Mouse (Mus musculus) frontal cortex, adult (tissue): ENCODE results near the gene Tedc2.

ENCODE experiments used
- ATAC-seq: cut with Nextera tagmentation; 2 replicates; pipeline ENCODE4 v1.9.2; 2017; ENCODE audit warnings: mild to moderate bottlenecking, moderate library complexity, mixed read lengths; ENCODE audit not compliant: low TSS enrichment

Tedc2 gene

DNA sequence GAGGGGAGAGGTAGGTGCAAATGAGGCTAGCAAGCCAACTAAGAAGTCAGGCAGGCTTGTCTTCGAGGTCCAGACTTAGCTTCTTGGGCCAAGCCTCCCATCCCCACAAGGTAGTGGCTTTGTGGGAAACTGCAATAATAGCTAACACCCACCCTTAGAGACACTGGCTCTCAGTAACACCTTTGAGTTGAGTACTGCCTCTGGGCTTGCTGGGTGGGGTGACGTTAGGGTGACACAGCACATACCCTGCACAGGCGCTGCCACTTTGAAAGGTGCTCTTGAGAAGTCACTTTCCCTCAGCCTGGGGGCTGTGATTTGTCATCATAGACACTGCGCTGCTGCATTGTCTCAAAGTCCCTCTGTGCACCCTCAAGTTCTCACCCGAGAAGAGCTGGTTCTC, 26.9 kb downstream of the Tedc2 start:
- no peak for ATAC-seq

DNA sequence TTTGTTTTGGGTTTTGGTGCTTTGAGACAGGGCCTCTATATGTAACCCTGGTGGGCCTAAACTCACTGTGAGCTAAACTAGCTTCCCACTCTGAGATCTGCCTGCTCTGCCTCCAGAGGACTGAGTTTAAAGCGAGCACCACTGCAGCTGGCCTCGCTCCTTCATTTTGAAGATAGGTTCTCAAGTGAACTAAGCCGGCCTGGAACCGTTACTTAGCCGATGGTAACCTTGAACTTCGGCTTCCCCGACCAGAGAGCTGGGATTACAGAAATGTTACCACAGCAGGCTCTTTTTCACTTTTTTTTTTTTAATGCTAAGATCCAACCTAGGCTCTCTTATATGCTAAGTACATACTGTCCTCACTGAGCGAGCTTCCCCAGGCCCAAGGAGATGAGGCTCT, 27.4 kb downstream of the Tedc2 start:
- ATAC-seq: no peak

DNA sequence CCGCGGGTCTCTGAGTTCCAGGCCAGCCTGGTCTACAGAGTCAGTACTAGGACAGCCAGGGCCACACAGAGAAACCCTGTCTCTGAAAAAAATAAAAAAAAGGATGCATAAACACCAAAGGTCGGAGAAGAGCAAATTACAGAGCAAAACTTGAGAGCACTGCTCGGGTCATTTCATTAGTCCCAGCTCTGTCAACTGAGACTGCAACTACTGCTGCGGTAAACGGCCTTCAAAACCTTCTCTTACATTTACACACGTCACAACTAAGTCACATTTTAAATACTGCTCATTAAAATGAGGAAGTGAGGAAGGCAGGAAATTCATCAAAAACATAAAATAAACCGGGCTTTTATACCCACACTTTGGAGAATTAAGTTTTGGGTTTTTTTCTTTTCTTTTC, 27.8 kb downstream of the Tedc2 start:
- ATAC-seq: no peak

DNA sequence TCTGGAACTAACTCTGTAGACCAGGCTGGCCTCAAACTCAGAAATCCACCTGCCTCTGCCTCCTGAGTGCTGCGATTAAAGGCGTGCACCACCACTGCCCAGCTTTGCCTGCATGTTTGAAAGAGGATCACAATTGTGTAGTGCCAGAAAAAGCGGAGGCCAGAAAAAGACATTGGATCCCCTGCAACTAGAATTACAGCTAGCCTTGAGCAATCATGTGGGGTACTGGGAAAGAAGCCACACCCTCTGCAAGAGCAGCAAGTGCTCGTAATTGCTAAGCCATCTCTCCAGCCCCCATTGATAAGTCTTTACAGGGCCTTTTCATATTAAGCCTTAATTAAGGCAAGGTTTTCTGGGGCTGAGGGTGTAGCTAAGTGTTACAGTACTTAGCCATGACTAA, 29.2 kb downstream of the Tedc2 start:
- no peak for ATAC-seq

DNA sequence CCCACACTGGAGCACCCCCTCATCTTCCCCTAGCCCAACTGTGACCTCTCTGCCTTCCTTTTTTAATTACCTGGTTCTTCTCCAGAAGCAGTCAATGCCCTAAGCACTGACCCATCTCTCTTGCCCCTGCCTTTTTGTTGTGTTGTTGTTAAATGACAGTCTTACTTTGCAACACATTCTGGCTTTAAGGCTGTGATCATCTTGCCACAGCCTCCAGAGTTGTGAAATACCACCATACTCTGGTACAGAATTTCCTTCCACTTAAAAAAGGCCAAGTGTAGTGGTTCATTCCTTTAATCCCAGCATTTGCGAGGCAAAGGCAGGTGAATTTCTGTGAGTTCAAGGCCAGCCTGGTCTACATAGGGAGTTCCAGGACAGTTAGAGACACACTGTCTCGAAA, 29.7 kb downstream of the Tedc2 start:
- ATAC-seq: no peak

DNA sequence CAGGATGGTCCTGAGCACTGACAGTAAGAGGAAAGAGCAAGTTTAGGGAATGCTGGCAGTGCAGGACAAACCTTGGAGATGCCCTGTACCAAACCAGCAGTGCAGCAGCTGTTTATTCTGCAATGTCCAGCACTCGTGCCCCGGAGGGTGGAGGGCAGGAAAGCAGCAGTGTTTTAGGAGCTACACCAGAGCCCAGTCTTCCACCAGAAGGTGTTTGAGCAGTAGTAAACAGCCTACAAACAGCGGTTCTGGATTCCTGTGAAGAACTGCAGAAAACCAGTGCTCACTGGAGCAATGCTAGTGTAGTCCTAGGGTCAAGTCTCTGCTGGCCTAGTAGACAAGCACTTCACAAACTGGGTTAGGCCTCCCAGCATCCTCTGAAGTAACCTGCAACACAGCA, 46.4 kb downstream of the Tedc2 start:
- ATAC-seq: no peak

DNA sequence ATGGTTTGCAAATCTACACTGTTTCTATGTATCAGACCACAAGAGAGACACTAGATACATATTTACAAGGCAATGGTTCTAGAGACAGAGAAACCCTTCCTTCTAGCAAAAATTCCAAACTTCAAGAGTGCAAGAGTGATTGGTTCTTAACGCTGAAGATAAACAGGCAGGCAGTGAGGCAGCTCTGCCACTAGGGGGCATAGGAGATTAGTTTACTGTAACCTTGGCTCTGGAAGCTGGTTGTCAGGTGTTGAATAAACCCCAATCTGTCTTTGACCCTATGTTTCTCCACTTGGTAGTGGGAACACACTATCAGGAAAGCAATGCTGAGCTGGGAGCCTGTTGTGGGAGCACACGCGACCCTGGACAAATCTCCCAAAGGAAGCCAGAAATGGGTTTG, 47.2 kb downstream of the Tedc2 start:
- 0 out of 2 replicates have a peak, but pooled peaks have one; percentile 20 for ATAC-seq

DNA sequence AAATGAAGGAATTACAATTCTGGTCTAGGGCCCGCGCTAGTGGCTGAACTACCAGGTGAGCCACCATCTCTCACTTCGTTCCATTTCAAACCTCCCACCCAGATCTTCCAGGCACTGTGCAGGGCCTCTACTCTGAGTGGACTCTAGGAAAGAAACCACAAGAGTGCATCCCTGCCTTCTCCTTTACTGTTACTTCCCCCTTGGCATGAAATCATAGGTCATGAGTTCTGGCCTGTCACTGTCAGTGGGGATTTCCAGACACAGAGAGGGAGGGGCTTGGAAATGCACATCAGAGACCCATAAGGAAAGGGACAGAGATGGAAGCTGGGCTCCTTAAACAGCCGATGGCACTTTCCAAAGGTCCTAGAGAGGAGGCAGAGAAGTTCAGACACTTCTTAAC, 48.9 kb downstream of the Tedc2 start:
- ATAC-seq: no peak

DNA sequence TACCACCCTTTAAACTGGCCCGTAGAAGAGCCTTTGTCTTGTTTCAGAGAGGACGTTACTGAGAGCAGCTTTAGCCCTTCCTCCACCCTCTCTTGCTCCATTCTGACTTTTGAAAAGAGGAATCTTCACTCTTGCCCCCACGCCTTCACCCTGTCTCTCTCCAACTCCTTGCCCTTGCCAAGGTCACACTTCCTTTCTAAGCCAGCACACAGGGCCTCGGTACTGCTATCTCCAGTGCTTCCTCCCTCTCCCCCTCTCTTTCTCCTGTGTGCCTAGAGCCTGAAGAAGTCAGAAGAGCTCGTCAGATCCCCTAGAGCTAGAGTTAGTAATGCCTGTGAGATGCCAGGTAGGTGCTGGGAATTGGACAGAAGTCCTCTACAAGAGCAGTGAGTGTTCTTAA, 49.9 kb downstream of the Tedc2 start:
- ATAC-seq: no peak

DNA sequence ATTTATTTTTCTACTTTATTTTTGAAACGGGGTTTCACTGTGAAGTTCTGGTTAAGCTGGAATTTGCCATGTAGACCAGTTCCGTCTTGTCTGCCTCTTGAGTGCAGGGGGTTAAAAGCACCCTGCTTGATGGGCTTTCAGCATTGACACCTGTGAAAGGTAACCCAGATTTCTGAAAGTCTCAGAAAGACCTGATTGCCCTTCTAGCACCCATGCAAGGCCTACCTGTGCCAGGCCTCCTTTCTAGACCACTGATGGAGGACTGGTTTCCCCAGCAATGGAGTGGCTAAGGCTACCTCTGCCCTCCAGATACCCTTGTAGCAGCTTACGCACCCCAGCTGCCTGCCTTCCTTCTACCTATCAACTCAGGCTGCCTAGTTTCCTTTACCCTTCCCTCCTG, 50.5 kb downstream of the Tedc2 start:
- ATAC-seq: no peak

DNA sequence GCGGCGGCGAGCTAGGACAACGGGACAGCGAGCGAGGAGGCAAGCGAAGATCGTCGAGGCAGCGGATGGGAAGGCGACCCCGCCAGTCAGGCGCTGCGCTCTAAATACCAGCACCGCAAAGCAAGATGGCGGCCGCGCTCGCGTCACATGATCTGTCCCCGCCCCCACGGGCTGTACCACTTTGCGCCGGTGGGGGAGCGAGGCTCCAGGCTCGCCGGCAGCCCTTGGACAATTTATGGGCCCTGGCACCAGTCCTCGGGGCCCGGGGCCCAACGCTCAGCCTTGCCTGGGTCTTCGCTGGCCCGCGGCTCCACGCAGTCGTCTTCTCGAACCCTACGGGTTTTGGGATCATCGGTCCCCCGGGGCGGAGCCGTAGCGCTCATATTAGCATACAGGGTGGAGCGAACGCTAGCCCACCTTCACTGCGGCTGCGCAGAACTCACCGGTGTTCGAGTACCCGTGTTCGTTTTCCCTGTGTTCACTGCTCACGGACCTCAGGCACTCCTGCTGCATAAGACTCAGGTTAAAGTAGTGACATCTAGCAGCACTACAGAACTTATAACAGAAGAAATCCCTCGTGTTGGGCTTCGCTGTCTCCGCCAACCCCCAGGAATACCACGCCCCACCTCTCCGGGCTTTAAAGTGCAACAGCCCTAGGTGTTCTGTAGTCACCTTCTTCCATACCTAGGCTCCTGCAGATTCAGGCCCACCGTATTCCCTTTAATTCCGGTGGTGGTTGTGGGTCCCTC, 51.2 kb downstream of the Tedc2 start, which contains the start of gene Atp6v0c:
Gene Atp6v0c, minus strand, starts transcription at position 386 of the 749 bp plus-strand sequence.
- peak; percentile 83 for ATAC-seq

DNA sequence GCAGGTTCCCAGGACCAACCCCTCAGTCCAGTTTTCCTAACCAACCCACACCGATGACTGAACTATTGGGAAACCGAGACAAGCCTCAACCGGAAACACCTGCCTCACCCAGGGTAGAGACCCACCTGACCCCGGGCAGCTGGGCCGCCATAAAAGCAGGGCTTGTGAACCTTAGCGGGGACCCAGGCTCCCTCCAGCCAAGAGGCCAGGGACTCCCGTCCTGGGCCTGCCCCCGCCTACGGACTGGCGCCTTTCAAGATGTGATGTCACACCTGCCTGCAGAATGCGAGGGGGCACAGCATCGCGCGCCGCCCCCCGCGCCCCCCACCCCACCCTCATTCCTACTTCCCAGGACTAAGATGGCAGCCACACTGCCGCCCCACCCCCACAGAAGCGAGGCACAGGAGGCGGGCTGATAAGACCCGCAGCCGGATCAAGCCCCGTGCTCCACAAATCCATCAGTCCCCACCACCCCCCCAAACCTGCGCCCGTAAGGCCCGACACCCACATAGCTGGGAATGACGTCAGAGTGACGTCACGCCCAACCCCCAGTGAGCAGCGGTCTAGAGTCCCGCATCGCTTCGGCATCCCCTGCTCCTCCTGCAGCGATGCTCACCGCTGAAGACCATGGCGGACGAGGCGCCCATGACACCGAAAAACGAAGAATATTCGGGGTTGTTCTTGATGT, 51.9 kb downstream of the Tedc2 start:
- ATAC-seq: peak; percentile 28; the same call in 1 of the 2 replicates

DNA sequence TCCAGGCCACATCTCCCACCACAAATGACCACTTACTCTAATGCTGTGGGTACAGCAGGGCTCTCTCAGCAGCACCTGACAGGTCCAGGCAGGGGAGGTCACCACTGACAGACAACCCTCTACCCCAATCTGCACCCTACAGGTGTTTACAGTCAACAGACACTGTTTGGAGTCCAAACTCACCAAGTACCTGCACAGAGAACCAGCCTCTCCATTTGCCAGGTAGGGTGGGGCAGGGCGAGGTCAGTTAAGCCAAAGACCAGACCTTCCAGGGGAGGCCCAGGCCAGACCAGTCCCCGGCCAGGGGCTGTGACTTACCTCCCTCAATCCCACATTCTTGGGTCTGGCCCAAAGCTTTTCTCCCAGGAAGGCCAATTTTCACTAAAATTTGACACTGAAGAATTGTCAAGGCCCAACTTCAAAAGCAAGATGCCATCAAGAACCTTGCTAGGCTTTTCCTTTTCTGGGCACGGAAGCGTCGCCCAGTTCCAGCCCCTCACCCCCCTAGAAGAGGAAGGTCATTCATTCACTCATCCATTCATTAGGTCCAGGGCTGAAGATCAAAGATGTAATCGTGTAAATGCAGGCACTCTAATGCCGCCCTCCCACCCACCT, 52.7 kb downstream of the Tedc2 start:
- no peak for ATAC-seq

DNA sequence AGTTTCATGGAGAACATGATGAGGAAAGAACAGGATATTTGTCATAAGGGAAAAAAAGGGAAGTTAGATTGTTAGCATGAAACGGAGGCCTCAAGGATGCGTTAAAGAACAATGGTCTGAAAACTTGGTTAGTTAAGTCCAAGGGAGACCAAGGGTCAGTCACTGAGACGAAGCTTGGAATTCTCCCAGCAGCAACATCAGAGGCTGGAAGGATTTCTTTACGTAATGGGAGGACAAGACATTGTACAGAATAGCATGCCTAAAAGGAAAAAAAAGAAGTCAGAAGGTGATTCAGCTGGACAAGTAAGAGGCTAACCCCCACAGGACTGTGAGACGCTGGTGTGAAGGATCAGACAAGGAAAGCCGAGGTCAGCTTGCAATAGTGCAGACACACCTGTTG, 53.5 kb downstream of the Tedc2 start:
- ATAC-seq: no peak
